14 mouse cellular contexts compared by ENCODE assay signal in the genomic region with DNA sequence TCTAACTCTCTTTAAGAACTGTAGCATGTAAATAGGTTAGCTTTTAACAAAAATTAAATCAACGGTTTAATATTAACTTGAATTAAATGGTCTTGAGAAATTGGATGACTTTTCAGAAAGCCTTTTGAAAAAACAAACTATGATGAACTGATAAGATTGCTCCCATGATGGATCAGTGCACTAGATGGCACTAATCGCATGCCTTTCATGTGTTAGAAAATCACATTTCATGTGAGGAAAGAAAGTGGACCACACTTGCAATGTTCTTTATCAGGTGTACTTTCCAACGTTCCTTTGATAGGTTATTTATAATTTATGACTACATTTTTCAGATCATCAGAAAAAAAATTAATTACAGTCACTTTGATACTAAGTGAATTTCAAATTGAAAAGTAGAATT.
A peak's percentile ranks its signal among the peaks of the same experiment; 100 is the strongest.
DNase-seq lines count a peak whose midpoint lies in the region; ATAC-seq and TF ChIP-seq lines count a peak whose summit lies in the region.
"Had no signal": no experiment of that assay in that cellular context is flagged by ENCODE, and none has a peak within 500 bp of the region (broad histone marks: within the 10 kb centered on the region; RNA-seq: fewer than 3 reads in every experiment).

No protein-coding gene starts in this region.

- H3K27ac ChIP-seq in kidney, postnatal 0 days: no peak overlapping the region
- H3K27ac ChIP-seq: hindbrain, embryonic 12.5 days had no signal

- DNase-seq in cerebellum, postnatal 10 days: peak; percentile 17 to 36
- no peak for DNase-seq in cerebellum, adult 18-20 months
- peak; percentile 33 for DNase-seq in kidney, postnatal 0 days (ENCODE audit: low spot score)
- DNase-seq in kidney, adult 11 months: no peak
- DNase-seq in thymus, postnatal 0 days (ENCODE audit: low spot score): peak; percentile 4
- no peak for DNase-seq in thymus, postnatal 14 days
- DNase-seq in adrenal gland, postnatal 36 days: no peak
- DNase-seq in ovary, postnatal 10 days (ENCODE audit: low spot score): no peak
- DNase-seq: adrenal gland, postnatal 14 days; cerebellum, adult 9-10 months; left cerebral cortex, postnatal 4 days; lung, adult 18-20 months; right cerebral cortex, adult 18-20 months had no signal

- H3K9me3 ChIP-seq in kidney, postnatal 0 days (replicated peaks; ENCODE audit: low read length): no peaks in the 10 kb centered on the region
- H3K9me3 ChIP-seq: hindbrain, embryonic 12.5 days had no signal

- WGBS in kidney, postnatal 0 days: 59% methylated on average over 3 of the region's 3 CpGs

- no peaks in the 10 kb centered on the region for H3K4me1 ChIP-seq in kidney, postnatal 0 days (replicated peaks; ENCODE audit: insufficient read depth, low read length)
- H3K4me1 ChIP-seq: hindbrain, embryonic 12.5 days had no signal

- no peaks in the 10 kb centered on the region for H3K36me3 ChIP-seq in kidney, postnatal 0 days (ENCODE audit: insufficient read depth, low read length)
- H3K36me3 ChIP-seq: hindbrain, embryonic 12.5 days had no signal

- no peak overlapping the region for H3K4me2 ChIP-seq in kidney, postnatal 0 days (ENCODE audit: low read length)
- H3K4me2 ChIP-seq: hindbrain, embryonic 12.5 days had no signal

- TF ChIP-seq CTCF in kidney, postnatal 0 days (IDR thresholded peaks at IDR 0.05; ENCODE audit: low read depth): peak; percentile 62

- H3K4me3 ChIP-seq in kidney, postnatal 0 days (replicated peaks; ENCODE audit: low read depth, low read length): no peak overlapping the region
- H3K4me3 ChIP-seq: hindbrain, embryonic 12.5 days had no signal

- H3K27me3 ChIP-seq in kidney, postnatal 0 days (ENCODE audit: insufficient read depth, low read length): no peaks in the 10 kb centered on the region
- H3K27me3 ChIP-seq: hindbrain, embryonic 12.5 days had no signal

- no peak overlapping the region for H3K9ac ChIP-seq in kidney, postnatal 0 days (ENCODE audit: low read depth, low read length)
- H3K9ac ChIP-seq: hindbrain, embryonic 12.5 days had no signal

- no peak for ATAC-seq in kidney, postnatal 0 days (replicated peaks; ENCODE audit: low FRiP score, low read depth)

Comparison
In these comparisons a context has a peak if more than half of its experiments do, and no peak if none do; other contexts are left out.
1. DNase-seq: peak in cerebellum, postnatal 10 days (2 of 2), kidney, postnatal 0 days (single experiment) and thymus, postnatal 0 days (single experiment); none in cerebellum, adult 18-20 months (0 of 2), kidney, adult 11 months (single experiment), thymus, postnatal 14 days (single experiment), adrenal gland, postnatal 36 days (0 of 2) and ovary, postnatal 10 days (single experiment).